Mouse (Mus musculus) hematopoietic multipotent progenitor cell, adult 10-12 weeks (in vitro differentiated cells): ENCODE results near the gene Zfp943. TPM values are rescaled to one million over a fixed set of nuclear protein-coding genes. Genes with fewer than 3 reads are reported as not detected.

Experiments
- polyA plus RNA-seq: library from polyadenylated mRNA; stranded (reverse); fragments of >175 nt; gene quantifications from 2 replicates; pipeline ENCODE4 v1.2.3, GENCODE M21; 2012; ENCODE audit warnings: low replicate concordance

Gene Zfp943
- 0.68 and 2.4 TPM in 2 replicates for polyA plus RNA-seq

DNA sequence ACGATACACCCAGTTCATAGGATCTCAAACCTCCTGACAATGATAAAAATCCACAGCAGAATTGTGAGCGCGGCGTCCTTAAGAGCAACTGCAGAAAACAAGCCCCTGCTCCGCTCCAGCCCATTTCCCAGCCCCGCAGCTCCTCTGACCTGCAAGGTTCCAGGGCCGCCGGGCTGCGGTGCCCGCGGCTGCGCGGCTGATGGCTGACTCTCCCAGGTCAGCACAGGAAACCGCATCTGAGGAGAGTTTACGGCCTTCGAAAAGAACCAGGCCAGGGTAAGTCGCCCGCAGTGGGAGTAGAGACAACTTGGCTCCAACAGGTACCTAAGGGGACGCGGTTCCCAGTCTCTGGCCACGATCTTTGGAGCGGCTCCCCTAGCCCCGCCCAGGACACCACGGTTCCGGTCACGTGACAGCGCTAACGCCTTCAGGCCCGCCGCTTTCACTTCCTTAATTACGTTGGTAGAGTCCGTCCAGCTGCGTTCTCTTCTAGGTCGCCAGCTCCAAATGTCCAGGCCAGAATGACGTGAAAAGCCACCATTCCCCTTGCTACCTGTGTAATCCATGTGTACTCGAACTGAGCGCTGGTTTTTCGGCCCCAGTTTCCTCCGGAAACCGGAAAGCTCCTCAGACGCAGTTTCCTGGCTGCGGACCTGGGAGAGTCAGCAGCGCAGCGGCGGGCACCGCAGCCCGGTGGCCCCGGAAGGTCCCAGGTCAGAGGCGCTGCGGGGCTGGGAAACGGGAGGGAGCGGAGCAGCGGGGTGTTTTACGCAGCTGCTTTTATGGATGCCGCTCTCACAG, at the start of gene Zfp943, which contains the start of gene Zfp942:
Zfp943 (plus strand) TSS at position 446 of the 801 bp plus-strand sequence.
Zfp942 (minus strand) TSS at position 358 of the 801 bp plus-strand sequence.

Other genes with a start within 250 kb of the Zfp943 start
- 1.5 and 3.7 TPM in 2 replicates for gene Zfp229, start 231.8 kb upstream of the Zfp943 start, polyA plus RNA-seq
- 0.07 and 0.08 TPM in 2 replicates for gene Zfp820, start 116.8 kb upstream of the Zfp943 start, polyA plus RNA-seq
- 1.5 and 2.2 TPM in 2 replicates for gene Zfp995, start 52.6 kb upstream of the Zfp943 start, polyA plus RNA-seq
- 1.0 and 1.9 TPM in 2 replicates for gene Zfp942, start 88 bp upstream of the Zfp943 start, polyA plus RNA-seq
- not detected in 2 replicates for gene Zfp947, start 203.6 kb downstream of the Zfp943 start, polyA plus RNA-seq